Mouse (Mus musculus) limb, embryonic 10.5 days (tissue): ENCODE results near the gene Myh14. TPM values are rescaled to one million over a fixed set of nuclear protein-coding genes. Genes with fewer than 3 reads are reported as not detected.

Experiments used
- DNase-seq: peaks from one replicate; pipeline ENCODE4 v3.0.0-alpha.2; 2017; ENCODE audit warnings: low spot score
- H3K27ac ChIP-seq: fragments of 300-500 bp; sonication (generic); 2 replicates; pipeline ENCODE4 v1.5.1; 2016; ENCODE audit warnings: mild to moderate bottlenecking
- H3K27me3 ChIP-seq: fragments of 300-500 bp; sonication (generic); 2 replicates; pipeline ENCODE4 v1.6.1; 2016; ENCODE audit warnings: low read depth, mild to moderate bottlenecking; ENCODE audit not compliant: poor library complexity, severe bottlenecking
- H3K36me3 ChIP-seq: fragments of 300-500 bp; sonication (generic); 2 replicates; pipeline ENCODE4 v1.6.1; 2016; ENCODE audit warnings: mild to moderate bottlenecking, moderate library complexity
- H3K4me1 ChIP-seq: fragments of 300-500 bp; sonication (generic); 2 replicates; pipeline ENCODE4 v1.6.1; 2016
- H3K4me3 ChIP-seq: fragments of 300-500 bp; sonication (generic); 2 replicates; pipeline ENCODE4 v1.5.1; 2016; ENCODE audit warnings: mild to moderate bottlenecking, moderate library complexity
- H3K9me3 ChIP-seq: fragments of 300-500 bp; sonication (generic); replicated peaks from 2 replicates; pipeline ENCODE4 v1.6.1; 2016; ENCODE audit warnings: mild to moderate bottlenecking
- WGBS: fragments of 180-500 bp; shearing (Covaris S2); methylation state at CpG from one replicate; pipeline ENCODE4 v1.1.7; 2016; 5-methylcytosine and 5-hydroxymethylcytosine counted together
- polyA plus RNA-seq: library from polyadenylated mRNA; unstranded; fragments of >200 nt; fragmentation: Nextera tagmentation; extraction: Ambion mirVana; gene quantifications from 2 replicates; pipeline ENCODE4 v1.2.1, GENCODE M21; 2016

Myh14 gene
- polyA plus RNA-seq, 1 experiment from 2014 or later = 1.8 TPM

DNA sequence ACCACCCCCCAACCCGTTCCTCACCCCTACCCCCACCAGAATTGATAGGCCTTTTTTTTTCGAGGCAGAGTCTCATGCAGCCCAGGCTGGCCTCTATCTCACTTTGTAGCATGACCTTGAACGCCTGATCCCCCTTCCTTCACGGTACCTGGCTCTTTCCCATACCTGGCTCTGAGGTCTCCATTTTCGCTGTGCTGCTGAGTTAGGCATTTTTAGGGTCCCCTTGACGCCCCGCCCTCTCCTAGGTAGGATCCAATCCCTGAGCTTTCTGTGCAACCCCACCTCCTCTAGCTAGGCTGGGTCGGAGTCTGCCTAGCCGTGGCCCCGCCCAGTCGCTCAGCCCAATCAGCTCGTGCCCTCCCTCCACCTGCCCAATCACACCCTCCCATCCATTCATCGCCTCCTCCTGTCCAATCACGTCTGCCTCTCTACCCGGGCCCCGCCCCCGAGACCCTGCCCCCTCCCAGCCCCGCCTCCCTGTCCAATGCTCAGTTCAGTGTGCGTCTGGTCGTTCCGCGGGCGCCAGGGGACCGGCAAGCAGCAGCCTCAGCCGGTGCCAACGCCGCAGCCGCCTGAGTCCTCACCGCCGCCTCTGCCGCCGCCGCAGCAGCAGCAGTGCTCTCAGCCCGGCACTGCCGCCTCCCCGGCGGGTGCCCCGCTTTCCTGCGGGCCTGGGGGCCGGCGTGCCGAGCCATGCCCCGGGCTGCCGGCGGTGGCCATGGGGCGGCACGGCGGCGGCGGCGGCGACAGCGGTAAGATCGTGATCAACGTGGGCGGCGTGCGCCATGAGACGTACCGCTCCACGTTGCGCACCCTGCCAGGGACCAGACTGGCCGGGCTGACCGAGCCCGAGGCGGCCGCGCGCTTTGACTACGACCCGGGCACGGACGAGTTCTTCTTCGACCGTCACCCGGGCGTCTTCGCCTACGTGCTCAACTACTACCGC, 80.0 kb downstream of the Myh14 start, which contains the start of gene Kcnc3:
Gene Kcnc3 (plus strand): TSS at position 263 of the 946 bp plus-strand sequence.
- H3K4me1 ChIP-seq = peaks cover 65% of the 10 kb centered on the region
- peaks cover 86% of the 10 kb centered on the region for H3K27me3 ChIP-seq
- no peaks in the 10 kb centered on the region for H3K36me3 ChIP-seq
- WGBS = under 1% methylated on average over 79 of the region's 80 CpGs
- peak; percentile 95 for DNase-seq
- peak within 1 kb of the TSS; percentile 64 for H3K4me3 ChIP-seq
- H3K9me3 ChIP-seq = no peaks in the 10 kb centered on the region
- H3K27ac ChIP-seq = peak within 1 kb of the TSS; percentile 54

DNA sequence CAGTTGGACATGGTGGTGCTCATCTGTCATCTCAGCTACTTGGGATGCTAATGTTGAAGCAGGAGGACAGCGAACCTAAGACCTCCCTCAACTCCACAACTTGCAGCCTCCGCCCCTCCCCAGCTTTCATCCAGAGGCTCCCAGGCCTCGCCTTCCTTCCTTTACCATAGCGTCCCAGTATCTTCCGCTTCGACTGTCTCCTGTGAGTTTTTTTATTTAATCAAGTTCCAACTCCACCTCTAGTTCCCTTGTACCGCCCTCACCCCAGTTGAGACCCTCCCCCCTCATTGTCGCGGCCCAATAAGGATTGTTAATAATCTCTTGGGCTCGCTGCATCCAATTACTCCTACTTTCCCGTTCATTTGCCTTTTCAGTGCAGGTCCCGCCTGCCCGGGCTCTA, 80.7 kb downstream of the Myh14 start:
- Histone ChIP-seq H3K36me3 (no peaks in the 10 kb centered on the region), H3K27ac (0 out of 2 replicates have a peak overlapping the region, but pooled peaks have one; percentile 36), H3K9me3 (no peaks in the 10 kb centered on the region), H3K4me3 (peak overlapping the region; percentile 64), H3K27me3 (peaks cover 93% of the 10 kb centered on the region), H3K4me1 (peaks cover 65% of the 10 kb centered on the region)
- peak; percentile 38 for DNase-seq
- WGBS = 2% methylated on average over 13 of the region's 13 CpGs

DNA sequence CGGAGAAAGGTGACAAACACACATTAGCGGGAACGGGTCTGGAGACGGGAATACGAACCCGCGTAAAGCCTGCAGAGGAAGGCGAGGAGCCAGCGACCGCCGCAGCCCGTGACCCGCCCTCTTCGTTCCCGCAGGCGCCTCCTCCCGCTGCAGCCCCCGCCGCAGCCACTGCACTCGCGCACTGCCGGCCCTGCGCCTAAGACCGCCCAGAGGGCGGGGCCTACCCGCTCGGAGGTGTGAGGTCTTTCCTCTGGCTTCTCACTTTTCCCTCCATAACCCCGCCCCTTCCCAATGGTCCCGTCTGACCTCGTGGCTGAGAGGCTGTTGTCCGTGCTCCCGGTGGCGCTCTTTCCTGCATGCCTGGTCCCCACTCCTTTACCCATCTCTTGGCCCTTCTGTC, 81.5 kb downstream of the Myh14 start:
- Histone ChIP-seq H3K27me3 (peaks cover 99% of the 10 kb centered on the region), H3K4me1 (peaks cover 64% of the 10 kb centered on the region), H3K4me3 (peak overlapping the region; percentile 64), H3K27ac (peak overlapping the region; percentile 4; the same call in 1 of the 2 replicates), H3K9me3 (no peaks in the 10 kb centered on the region), H3K36me3 (no peaks in the 10 kb centered on the region)
- WGBS = under 1% methylated on average over 33 of the region's 33 CpGs
- DNase-seq = peak; percentile 84

DNA sequence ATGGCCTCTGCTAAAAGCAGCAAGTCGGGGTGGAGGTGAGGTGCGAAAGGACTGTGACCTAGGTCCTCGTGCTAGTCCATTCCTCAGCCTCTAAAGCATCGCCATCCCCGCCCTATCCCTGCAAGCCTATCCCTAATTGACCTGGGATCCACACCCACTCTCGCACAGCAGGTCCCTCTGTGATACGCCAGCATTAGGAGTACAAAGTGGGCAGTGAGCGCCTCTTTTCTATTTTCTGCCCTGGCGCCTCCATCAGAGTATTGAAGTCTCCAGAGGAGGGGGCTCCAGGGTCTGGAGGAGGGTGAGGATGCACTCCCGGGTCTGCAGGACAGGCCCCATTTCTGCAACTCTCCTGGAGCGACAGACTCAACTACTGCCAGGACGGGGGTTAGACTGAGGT, 82.3 kb downstream of the Myh14 start:
- WGBS = 4% methylated on average over 12 of the region's 12 CpGs
- Histone ChIP-seq H3K27ac (no peak overlapping the region), H3K36me3 (no peaks in the 10 kb centered on the region), H3K9me3 (no peaks in the 10 kb centered on the region), H3K27me3 (peaks cover 92% of the 10 kb centered on the region), H3K4me1 (peaks cover 56% of the 10 kb centered on the region), H3K4me3 (peak overlapping the region; percentile 64)
- DNase-seq = no peak

DNA sequence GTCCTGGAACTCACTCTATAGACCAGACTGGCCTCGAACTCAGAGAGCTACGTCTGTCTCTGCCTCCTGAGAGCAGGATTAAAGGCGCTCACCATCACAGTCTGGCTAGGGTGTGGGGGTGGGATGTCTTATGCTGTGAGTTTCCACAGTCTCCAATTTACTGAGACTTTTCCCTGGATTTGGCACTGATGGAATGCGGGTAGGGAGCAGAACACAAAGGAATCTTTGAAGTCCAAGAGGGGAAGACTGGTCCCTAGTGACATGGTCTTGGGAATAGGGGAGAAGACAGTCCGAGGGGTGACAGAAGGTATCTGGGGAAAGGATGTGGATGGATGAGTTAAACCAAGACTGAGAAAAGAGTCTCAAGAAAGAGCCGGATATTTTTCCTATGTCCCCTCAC, 83.0 kb downstream of the Myh14 start:
- Histone ChIP-seq H3K27ac (no peak overlapping the region), H3K4me1 (peaks cover 50% of the 10 kb centered on the region), H3K36me3 (no peaks in the 10 kb centered on the region), H3K27me3 (peaks cover 87% of the 10 kb centered on the region), H3K4me3 (no peak overlapping the region), H3K9me3 (no peaks in the 10 kb centered on the region)
- no peak for DNase-seq
- WGBS = 35% methylated on average over 6 of the region's 6 CpGs

DNA sequence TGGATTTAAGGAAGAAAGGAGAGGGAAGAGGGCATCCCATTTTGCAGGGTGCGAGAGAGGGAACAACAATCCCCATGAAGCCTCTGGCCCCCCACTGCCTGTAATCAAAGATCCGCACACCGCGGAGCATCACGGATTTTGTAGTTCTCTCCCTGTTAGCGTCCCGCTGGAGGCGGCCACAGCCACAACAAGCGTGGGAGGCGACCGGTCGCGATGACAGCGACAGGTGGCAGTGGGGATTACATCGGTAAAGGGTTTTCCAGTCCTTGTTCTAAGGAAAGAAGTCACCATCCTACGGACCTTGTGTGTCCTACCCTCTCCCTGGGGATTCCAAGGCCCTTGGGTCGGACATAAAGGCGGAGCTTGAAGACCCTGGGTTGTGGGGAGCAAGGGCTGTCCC, 83.7 kb downstream of the Myh14 start:
- H3K4me3 ChIP-seq = peak overlapping the region; percentile 39
- no peak overlapping the region for H3K27ac ChIP-seq
- peak; percentile 70 for DNase-seq
- H3K4me1 ChIP-seq = peaks cover 50% of the 10 kb centered on the region
- under 1% methylated on average over 18 of the region's 18 CpGs for WGBS
- H3K9me3 ChIP-seq = no peaks in the 10 kb centered on the region
- H3K36me3 ChIP-seq = no peaks in the 10 kb centered on the region
- peaks cover 81% of the 10 kb centered on the region for H3K27me3 ChIP-seq

DNA sequence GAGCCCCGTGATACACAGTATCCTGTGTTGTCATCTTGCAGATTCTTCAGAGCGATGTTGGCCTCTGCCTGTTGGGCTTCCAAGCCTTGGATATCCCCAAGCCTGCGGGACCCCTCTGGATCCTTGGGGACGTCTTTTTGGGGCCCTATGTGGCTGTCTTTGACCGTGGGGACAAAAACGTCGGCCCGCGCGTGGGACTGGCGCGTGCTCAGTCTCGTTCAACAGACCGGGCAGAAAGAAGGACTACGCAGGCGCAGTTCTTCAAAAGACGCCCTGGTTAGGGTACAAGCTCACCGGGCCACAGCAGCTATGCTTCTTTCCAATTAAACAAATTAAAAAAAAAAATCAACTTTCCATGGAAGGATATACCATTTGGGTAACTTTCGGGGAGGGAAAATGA, 84.1 kb downstream of the Myh14 start:
- WGBS = 16% methylated on average over 19 of the region's 19 CpGs
- H3K27ac ChIP-seq = no peak overlapping the region
- H3K36me3 ChIP-seq = no peaks in the 10 kb centered on the region
- peaks cover 77% of the 10 kb centered on the region for H3K27me3 ChIP-seq
- H3K9me3 ChIP-seq = no peaks in the 10 kb centered on the region
- H3K4me3 ChIP-seq = peak overlapping the region; percentile 39
- H3K4me1 ChIP-seq = peaks cover 46% of the 10 kb centered on the region
- DNase-seq = no peak

DNA sequence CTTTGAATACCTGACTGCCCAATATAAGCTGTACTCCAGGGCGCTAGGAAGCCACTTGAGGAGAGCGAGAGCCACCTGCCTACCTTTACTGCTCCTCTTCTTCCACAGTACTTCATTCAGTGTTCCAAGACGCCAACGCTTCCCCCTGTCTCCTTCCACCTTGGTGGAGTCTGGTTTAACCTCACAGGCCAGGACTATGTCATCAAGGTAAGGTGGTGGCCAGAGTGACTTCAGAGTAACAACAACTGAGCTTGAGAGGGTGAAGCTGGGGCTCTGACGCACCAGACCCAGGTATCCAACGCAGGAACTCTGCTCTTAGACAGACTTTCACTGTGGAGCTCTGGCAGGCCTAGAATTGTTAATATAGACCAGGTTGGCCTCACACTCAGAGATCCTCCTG, 85.0 kb downstream of the Myh14 start:
- Histone ChIP-seq H3K4me3 (no peak overlapping the region), H3K36me3 (no peaks in the 10 kb centered on the region), H3K27me3 (peaks cover 68% of the 10 kb centered on the region), H3K27ac (no peak overlapping the region), H3K4me1 (peaks cover 38% of the 10 kb centered on the region), H3K9me3 (no peaks in the 10 kb centered on the region)
- DNase-seq = no peak
- 96% methylated on average over 6 of the region's 6 CpGs for WGBS

DNA sequence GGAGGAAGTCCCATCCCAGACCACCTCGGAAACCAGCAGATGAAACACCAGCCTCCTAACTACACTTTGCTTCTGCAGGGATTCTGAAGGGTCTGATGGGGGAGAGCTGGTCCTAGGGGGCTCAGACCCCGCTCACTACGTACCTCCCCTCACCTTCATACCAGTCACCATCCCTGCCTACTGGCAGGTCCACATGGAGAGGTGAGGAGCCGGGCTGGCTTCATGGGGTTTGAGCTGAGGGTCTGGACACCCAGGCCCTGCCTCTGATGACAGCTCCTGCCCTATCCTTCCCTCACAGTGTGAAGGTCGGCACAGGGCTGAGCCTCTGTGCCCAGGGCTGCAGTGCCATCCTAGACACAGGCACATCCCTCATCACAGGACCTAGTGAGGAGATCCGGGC, 85.7 kb downstream of the Myh14 start:
- H3K27ac ChIP-seq = no peak overlapping the region
- 90% methylated on average over 6 of the region's 6 CpGs for WGBS
- peaks cover 62% of the 10 kb centered on the region for H3K27me3 ChIP-seq
- no peaks in the 10 kb centered on the region for H3K36me3 ChIP-seq
- DNase-seq = no peak
- no peak overlapping the region for H3K4me3 ChIP-seq
- no peaks in the 10 kb centered on the region for H3K9me3 ChIP-seq
- H3K4me1 ChIP-seq = peaks cover 32% of the 10 kb centered on the region

DNA sequence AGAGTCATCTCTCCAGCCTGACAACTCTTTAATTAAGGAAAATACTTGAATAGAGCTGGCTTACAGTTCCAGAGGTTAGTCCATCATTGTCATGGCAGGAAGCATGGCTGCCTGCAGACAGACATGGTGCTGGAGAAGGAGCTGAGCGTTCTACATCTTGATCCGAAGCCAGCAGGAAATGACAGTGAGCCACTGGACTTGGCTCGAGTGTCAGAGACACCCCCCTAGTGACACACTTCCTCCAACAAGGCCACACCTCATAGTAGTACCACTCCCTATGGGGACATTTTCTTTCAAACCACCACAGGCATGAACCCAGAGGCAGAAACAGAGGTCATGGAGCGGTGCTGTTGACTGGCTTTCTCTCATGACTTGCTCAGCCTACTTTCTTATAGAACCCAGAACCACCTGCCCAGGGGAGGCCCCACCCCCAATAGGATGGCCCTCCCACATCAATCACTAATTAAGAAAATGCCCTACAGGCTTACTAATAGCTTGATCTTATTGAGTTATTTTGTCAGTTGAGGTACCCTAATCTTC, 86.3 kb downstream of the Myh14 start:
- Histone ChIP-seq H3K4me1 (peaks cover 27% of the 10 kb centered on the region), H3K36me3 (no peaks in the 10 kb centered on the region), H3K4me3 (no peak overlapping the region), H3K27ac (no peak overlapping the region), H3K9me3 (no peaks in the 10 kb centered on the region), H3K27me3 (peaks cover 56% of the 10 kb centered on the region)
- 89% methylated on average over 4 of the region's 4 CpGs for WGBS
- DNase-seq = no peak

DNA sequence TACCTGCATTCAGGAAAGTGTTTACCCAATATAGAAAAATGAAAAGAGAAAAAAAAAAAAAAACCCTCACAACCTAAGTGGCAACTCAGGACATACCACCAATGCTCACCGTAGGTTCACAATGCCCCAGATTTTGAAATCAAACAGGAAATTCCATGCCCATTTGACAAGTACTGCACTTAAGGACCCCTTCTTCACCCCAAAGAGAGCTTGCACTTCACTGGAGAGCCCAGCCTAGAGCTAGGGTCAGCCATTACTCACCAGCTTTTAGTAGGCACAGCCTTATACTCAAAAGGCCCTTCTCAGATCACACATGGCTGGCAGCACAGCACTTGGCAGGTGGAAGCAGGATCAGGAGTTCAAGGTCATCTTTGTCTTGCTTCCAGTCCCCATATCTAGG, 87.5 kb downstream of the Myh14 start:
- peaks cover 44% of the 10 kb centered on the region for H3K27me3 ChIP-seq
- H3K4me3 ChIP-seq = no peak overlapping the region
- WGBS = 92% methylated on average over 1 of the region's 1 CpGs
- no peaks in the 10 kb centered on the region for H3K36me3 ChIP-seq
- H3K9me3 ChIP-seq = no peaks in the 10 kb centered on the region
- peaks cover 15% of the 10 kb centered on the region for H3K4me1 ChIP-seq
- DNase-seq = no peak
- no peak overlapping the region for H3K27ac ChIP-seq

DNA sequence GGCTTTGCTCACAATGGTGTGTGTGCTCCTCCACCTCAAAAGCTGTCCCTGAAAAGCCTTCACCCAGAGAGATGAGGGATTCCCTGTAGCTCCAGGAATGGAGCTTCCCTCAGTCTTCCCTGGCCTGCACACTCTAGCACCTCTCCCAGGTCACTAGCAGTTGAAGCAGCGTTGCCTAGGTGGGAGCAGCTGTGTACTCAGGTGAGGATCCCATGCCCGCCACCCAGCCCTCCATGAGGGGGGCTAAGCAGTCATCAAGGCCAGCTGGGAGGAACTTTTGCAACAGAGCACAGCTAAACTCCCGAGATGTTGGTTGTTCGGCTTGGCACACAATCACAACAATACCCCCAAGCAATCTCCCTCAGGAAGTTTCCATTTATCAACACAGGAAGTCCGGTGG, 87.9 kb downstream of the Myh14 start:
- no peaks in the 10 kb centered on the region for H3K9me3 ChIP-seq
- no peak overlapping the region for H3K4me3 ChIP-seq
- 77% methylated on average over 5 of the region's 5 CpGs for WGBS
- peaks cover 10% of the 10 kb centered on the region for H3K4me1 ChIP-seq
- H3K36me3 ChIP-seq = no peaks in the 10 kb centered on the region
- no peak overlapping the region for H3K27ac ChIP-seq
- H3K27me3 ChIP-seq = peaks cover 40% of the 10 kb centered on the region
- no peak for DNase-seq

DNA sequence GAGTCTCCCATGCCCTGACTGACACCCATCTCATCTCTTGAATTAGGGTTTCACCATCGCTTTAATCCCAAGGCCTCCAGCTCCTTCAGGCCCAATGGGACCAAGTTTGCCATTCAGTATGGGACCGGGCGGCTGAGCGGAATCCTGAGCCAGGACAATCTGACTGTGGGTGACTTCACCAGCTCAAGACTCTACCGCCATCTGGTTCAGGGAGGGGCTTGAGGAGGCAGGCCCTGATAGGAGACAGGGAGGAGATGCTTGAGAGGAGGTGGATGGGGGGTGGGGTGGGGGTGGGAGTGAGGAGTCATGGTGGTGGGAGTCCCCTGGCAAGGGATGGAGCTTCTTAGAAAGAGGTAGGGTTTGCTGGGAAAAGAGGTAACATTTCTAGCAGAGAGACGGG, 89.0 kb downstream of the Myh14 start:
- Histone ChIP-seq H3K4me1 (no peaks in the 10 kb centered on the region), H3K9me3 (no peaks in the 10 kb centered on the region), H3K36me3 (no peaks in the 10 kb centered on the region), H3K27ac (no peak overlapping the region), H3K27me3 (peaks cover 29% of the 10 kb centered on the region), H3K4me3 (no peak overlapping the region)
- 77% methylated on average over 6 of the region's 6 CpGs for WGBS
- no peak for DNase-seq
